Mouse (Mus musculus): ENCODE data around the gene Ogdh. TPM values are rescaled to one million over a fixed set of nuclear protein-coding genes. Genes with fewer than 3 reads are reported as not detected.

The Ogdh gene
- polyA plus RNA-seq, 1 experiment from 2014 or later: 70.2 TPM

DNA sequence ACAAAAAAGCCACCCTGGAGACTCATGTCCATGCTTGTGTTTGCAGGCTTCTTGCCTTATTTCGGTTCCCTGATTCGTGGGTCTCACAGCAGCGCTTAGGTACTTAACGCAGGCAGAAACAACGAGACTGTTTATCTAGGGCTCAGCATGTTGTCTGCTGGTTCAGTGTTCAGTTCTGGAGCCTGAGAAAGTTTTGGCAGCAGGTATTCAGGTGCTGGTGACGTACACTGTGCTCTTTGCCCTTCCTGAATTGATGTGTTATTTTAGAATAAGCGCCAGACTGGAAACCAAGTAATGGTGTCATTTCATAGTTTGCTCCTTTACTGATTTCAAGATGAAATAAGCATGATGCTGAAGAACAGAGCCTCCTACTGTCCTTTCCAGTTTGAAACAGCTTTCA, 42.0 kb downstream of the Ogdh start:
- Histone ChIP-seq H3K27me3 (ENCODE audit: control insufficient read depth, insufficient read depth, low read length) (no peaks in the 10 kb centered on the region), H3K4me2 (replicated peaks; ENCODE audit: low read depth, low read length) (no peak overlapping the region), H3K4me3 (ENCODE audit: low read depth, low read length) (no peak overlapping the region), H3K9ac (ENCODE audit: low read depth, low read length) (no peak overlapping the region), H3K36me3 (ENCODE audit: control insufficient read depth, insufficient read depth, low read length) (no peaks in the 10 kb centered on the region), H3K9me3 (ENCODE audit: control insufficient read depth, low read length) (no peaks in the 10 kb centered on the region), H3K4me1 (replicated peaks; ENCODE audit: control insufficient read depth, insufficient read depth, low read length) (no peaks in the 10 kb centered on the region), H3K27ac (ENCODE audit: low read depth, low read length) (no peak overlapping the region)
- no peak for DNase-seq (ENCODE audit: low spot score)
- 91% methylated on average over 7 of the region's 7 CpGs for WGBS
- ATAC-seq (ENCODE audit: low FRiP score): no peak

DNA sequence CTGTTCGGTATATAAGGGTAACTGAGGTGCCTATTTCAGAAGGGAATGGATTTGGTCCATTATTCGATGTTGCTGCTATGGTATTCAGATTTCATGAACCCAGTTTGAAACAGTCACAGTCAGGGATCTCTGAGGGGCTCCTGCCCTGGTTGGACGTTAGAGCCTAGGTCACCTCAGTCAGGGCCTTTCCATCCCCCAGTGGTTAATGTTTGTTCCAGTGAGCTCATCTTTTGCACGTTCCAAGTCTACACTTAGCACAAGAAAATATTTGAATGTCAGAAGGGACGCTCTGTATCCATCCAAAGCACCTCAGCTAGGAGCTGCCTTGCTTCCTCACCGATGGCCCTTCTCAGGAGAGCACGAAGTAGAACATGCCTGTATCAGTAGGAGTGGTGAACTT, 43.9 kb downstream of the Ogdh start:
- no peak for ATAC-seq (ENCODE audit: low FRiP score)

DNA sequence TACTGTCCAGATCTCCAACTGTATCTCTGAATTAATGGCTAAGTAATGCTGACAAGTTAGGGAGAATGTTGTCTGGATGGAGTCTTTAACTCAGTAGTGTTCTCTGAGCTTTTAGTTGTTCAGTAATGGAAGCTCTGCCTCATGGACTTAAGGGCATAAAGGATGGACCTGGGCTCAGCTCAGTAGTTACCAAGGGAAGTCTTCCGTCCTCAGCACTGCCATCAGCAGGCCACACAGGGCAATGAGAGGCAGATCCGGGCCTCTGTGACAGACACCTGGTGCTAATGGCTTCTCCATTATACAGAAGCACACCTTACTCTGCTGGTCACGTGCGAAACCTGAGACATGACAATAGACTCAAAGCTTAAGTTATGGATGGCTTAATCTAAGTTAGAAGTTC, 45.3 kb downstream of the Ogdh start:
- ATAC-seq (ENCODE audit: low FRiP score): no peak
- H3K36me3 ChIP-seq (ENCODE audit: control insufficient read depth, insufficient read depth, low read length): 0 out of 2 replicates have a peak, but pooled peaks cover 2% of the 10 kb centered on the region
- 81% methylated on average over 4 of the region's 4 CpGs for WGBS
- H3K9me3 ChIP-seq (ENCODE audit: control insufficient read depth, low read length): no peaks in the 10 kb centered on the region
- H3K4me2 ChIP-seq (replicated peaks; ENCODE audit: low read depth, low read length): no peak overlapping the region
- no peak overlapping the region for H3K27ac ChIP-seq (ENCODE audit: low read depth, low read length)
- H3K4me3 ChIP-seq (ENCODE audit: low read depth, low read length): no peak overlapping the region
- H3K4me1 ChIP-seq (replicated peaks; ENCODE audit: control insufficient read depth, insufficient read depth, low read length): no peaks in the 10 kb centered on the region
- no peak overlapping the region for H3K9ac ChIP-seq (ENCODE audit: low read depth, low read length)
- no peak for DNase-seq (ENCODE audit: low spot score)
- H3K27me3 ChIP-seq (ENCODE audit: control insufficient read depth, insufficient read depth, low read length): no peaks in the 10 kb centered on the region

More for the DNA sequence above, 43.9 kb downstream of the Ogdh start:
- Histone ChIP-seq H3K4me1 (replicated peaks; ENCODE audit: control insufficient read depth, insufficient read depth, low read length) (no peaks in the 10 kb centered on the region), H3K9ac (ENCODE audit: low read depth, low read length) (no peak overlapping the region), H3K9me3 (ENCODE audit: control insufficient read depth, low read length) (no peaks in the 10 kb centered on the region), H3K27me3 (ENCODE audit: control insufficient read depth, insufficient read depth, low read length) (no peaks in the 10 kb centered on the region), H3K27ac (ENCODE audit: low read depth, low read length) (no peak overlapping the region), H3K4me2 (replicated peaks; ENCODE audit: low read depth, low read length) (no peak overlapping the region), H3K4me3 (ENCODE audit: low read depth, low read length) (no peak overlapping the region), H3K36me3 (ENCODE audit: control insufficient read depth, insufficient read depth, low read length) (no peaks in the 10 kb centered on the region)
- WGBS: 97% methylated on average over 7 of the region's 7 CpGs
- DNase-seq (ENCODE audit: low spot score): no peak

DNA sequence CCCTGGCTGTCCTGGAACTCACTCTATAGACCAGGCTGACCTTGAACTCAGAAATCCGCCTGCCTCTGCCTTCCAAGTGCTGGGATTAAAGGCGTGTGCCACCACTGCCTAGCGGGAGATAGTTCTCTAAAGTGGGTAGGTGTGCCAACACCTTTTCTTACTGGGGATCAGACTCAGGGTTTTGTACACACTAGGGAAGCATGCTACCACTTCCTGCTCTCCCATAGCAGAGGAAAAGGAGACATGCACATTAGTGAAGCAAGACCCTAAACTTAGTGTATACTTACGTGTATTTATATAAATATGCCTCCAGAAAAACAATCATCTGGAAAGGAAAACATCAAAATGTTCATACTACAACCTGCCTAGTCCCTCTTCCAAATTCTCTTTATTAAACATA, 54.5 kb downstream of the Ogdh start:
- H3K36me3 ChIP-seq (ENCODE audit: control insufficient read depth, insufficient read depth, low read length): peaks cover 14% of the 10 kb centered on the region; the same call in 1 of the 2 replicates
- no peaks in the 10 kb centered on the region for H3K9me3 ChIP-seq (ENCODE audit: control insufficient read depth, low read length)
- no peaks in the 10 kb centered on the region for H3K4me1 ChIP-seq (replicated peaks; ENCODE audit: control insufficient read depth, insufficient read depth, low read length)
- DNase-seq (ENCODE audit: low spot score) (no peak), ATAC-seq (ENCODE audit: low FRiP score) (no peak)
- H3K4me2 ChIP-seq (replicated peaks; ENCODE audit: low read depth, low read length): no peak overlapping the region
- H3K27ac ChIP-seq (ENCODE audit: low read depth, low read length): no peak overlapping the region
- H3K27me3 ChIP-seq (ENCODE audit: control insufficient read depth, insufficient read depth, low read length): no peaks in the 10 kb centered on the region
- no peak overlapping the region for H3K4me3 ChIP-seq (ENCODE audit: low read depth, low read length)
- WGBS: 92% methylated on average over 4 of the region's 4 CpGs
- H3K9ac ChIP-seq (ENCODE audit: low read depth, low read length): no peak overlapping the region

- no peaks in the 10 kb centered on the region for H3K4me1 ChIP-seq (replicated peaks; ENCODE audit: control insufficient read depth, insufficient read depth, low read length)
- ATAC-seq (ENCODE audit: low FRiP score) (no peak), DNase-seq (ENCODE audit: low spot score) (no peak)
- H3K9me3 ChIP-seq (ENCODE audit: control insufficient read depth, low read length): no peaks in the 10 kb centered on the region
- H3K4me3 ChIP-seq (ENCODE audit: low read depth, low read length): no peak overlapping the region
- no peak overlapping the region for H3K27ac ChIP-seq (ENCODE audit: low read depth, low read length)
- no peak overlapping the region for H3K4me2 ChIP-seq (replicated peaks; ENCODE audit: low read depth, low read length)
- WGBS: 91% methylated on average over 7 of the region's 7 CpGs
- peaks cover 12% of the 10 kb centered on the region; the same call in 1 of the 2 replicates for H3K36me3 ChIP-seq (ENCODE audit: control insufficient read depth, insufficient read depth, low read length)
- H3K27me3 ChIP-seq (ENCODE audit: control insufficient read depth, insufficient read depth, low read length): no peaks in the 10 kb centered on the region
- no peak overlapping the region for H3K9ac ChIP-seq (ENCODE audit: low read depth, low read length)
These were observed 55.5 kb downstream of the Ogdh start for GRCm38 (mm10) chr11:6346966-6347365.

DNA sequence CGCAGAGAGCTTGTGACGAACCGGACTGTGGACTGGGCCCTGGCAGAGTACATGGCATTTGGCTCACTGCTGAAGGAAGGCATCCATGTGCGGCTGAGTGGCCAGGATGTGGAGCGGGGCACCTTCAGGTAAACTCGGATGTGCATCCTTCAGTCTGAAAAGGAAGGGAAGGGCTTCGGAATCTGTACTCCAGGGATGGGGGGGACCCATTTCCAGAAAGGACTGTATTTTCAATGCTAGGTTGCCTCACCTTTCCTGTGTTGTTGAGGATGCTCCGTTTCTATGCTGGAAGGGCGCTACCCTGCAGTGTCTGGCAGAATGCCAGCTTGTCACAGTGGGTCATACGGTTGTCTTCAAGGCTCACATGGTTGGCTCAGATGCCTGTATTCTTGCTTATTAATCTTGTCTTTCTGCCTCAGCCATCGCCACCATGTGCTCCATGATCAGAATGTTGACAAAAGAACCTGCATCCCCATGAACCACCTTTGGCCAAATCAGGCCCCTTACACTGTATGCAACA, 57.3 kb downstream of the Ogdh start:
- Histone ChIP-seq H3K4me2 (replicated peaks; ENCODE audit: low read depth, low read length) (no peak overlapping the region), H3K9me3 (ENCODE audit: control insufficient read depth, low read length) (no peaks in the 10 kb centered on the region), H3K27me3 (ENCODE audit: control insufficient read depth, insufficient read depth, low read length) (no peaks in the 10 kb centered on the region), H3K9ac (ENCODE audit: low read depth, low read length) (no peak overlapping the region), H3K27ac (ENCODE audit: low read depth, low read length) (no peak overlapping the region), H3K36me3 (ENCODE audit: control insufficient read depth, insufficient read depth, low read length) (peaks cover 12% of the 10 kb centered on the region; the same call in 1 of the 2 replicates), H3K4me3 (ENCODE audit: low read depth, low read length) (no peak overlapping the region), H3K4me1 (replicated peaks; ENCODE audit: control insufficient read depth, insufficient read depth, low read length) (no peaks in the 10 kb centered on the region)
- ATAC-seq (ENCODE audit: low FRiP score) (no peak), DNase-seq (ENCODE audit: low spot score) (no peak)
- 95% methylated on average over 11 of the region's 11 CpGs for WGBS

DNA sequence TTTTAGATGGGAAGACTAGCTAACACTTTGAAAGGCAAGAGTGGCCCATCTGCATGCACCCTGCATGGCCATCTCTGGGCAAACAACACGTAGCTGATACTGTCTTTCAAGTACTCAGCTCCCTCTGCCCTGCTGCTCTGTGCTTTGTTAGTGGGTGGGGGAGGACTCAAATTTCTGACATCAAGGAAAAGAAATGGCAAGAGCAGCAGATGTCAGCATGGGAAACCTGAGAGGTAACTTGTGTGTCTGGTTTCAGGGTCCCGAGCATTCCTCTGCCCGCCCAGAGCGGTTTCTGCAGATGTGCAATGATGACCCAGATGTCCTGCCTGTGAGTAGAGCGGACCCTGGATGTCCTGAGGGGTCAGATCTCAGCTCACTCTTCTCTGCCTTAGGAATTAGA, 58.2 kb downstream of the Ogdh start:
- ATAC-seq (ENCODE audit: low FRiP score) (no peak), DNase-seq (ENCODE audit: low spot score) (no peak)
- Histone ChIP-seq H3K4me3 (ENCODE audit: low read depth, low read length) (no peak overlapping the region), H3K4me1 (replicated peaks; ENCODE audit: control insufficient read depth, insufficient read depth, low read length) (no peaks in the 10 kb centered on the region), H3K9me3 (ENCODE audit: control insufficient read depth, low read length) (no peaks in the 10 kb centered on the region), H3K4me2 (replicated peaks; ENCODE audit: low read depth, low read length) (no peak overlapping the region), H3K27me3 (ENCODE audit: control insufficient read depth, insufficient read depth, low read length) (no peaks in the 10 kb centered on the region), H3K27ac (ENCODE audit: low read depth, low read length) (no peak overlapping the region), H3K36me3 (ENCODE audit: control insufficient read depth, insufficient read depth, low read length) (peaks cover 13% of the 10 kb centered on the region; the same call in 1 of the 2 replicates), H3K9ac (ENCODE audit: low read depth, low read length) (no peak overlapping the region)
- 81% methylated on average over 5 of the region's 5 CpGs for WGBS

DNA sequence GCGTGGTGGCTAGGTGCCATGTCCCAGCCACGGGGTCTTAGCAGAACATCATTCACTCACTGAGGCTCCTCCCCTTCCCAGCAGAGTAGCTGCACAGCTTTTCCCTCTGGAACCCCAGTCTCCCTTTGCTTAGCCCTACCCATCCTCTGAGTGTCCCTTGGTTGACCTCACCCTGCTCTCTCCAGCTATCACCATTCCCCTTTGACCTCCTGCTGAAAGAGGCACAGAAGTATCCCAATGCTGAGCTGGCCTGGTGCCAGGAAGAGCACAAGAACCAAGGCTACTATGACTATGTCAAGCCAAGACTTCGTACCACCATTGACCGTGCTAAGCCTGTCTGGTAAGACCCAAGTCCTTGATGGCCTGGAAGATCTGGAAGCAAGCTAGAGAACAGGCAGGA, 63.7 kb downstream of the Ogdh start:
- H3K36me3 ChIP-seq (ENCODE audit: control insufficient read depth, insufficient read depth, low read length): peaks cover 9% of the 10 kb centered on the region
- DNase-seq (ENCODE audit: low spot score) (no peak), ATAC-seq (ENCODE audit: low FRiP score) (no peak)
- no peaks in the 10 kb centered on the region for H3K4me1 ChIP-seq (replicated peaks; ENCODE audit: control insufficient read depth, insufficient read depth, low read length)
- no peak overlapping the region for H3K4me3 ChIP-seq (ENCODE audit: low read depth, low read length)
- no peak overlapping the region for H3K4me2 ChIP-seq (replicated peaks; ENCODE audit: low read depth, low read length)
- no peak overlapping the region for H3K27ac ChIP-seq (ENCODE audit: low read depth, low read length)
- no peaks in the 10 kb centered on the region for H3K27me3 ChIP-seq (ENCODE audit: control insufficient read depth, insufficient read depth, low read length)
- H3K9ac ChIP-seq (ENCODE audit: low read depth, low read length): no peak overlapping the region
- WGBS: 91% methylated on average over 4 of the region's 4 CpGs
- no peaks in the 10 kb centered on the region for H3K9me3 ChIP-seq (ENCODE audit: control insufficient read depth, low read length)

DNA sequence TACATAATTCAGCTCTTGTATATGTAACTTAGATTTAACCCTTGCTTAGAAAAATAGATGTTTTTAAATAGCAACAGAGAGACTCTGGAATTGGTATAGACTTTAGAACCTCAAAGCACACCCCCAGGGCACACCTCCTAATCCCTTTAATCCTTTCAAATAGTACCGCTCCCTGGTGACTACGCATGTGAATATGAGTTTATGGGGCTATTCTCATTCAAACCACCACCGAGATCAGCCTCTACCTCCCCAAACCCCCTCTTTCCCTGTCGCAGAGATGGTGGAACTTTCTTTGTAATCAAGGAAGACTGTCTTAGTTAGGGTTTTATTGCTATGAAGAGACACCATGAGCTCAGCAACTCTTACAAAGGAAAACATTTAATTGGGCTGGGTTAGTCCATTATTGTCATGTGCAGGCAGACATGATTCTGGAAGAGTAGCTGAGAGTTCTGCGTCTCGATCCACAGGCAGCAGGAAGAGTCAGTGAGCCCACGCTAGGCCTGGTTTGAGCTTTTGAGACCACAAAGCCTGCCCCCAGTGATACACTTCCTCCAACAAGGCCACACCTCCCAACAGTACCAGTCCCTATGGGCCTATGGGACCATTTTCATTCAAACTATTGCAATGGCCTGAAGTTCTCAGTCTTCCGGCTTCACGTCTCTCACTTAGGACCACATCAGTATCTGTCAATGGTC, 73.3 kb downstream of the Ogdh start:
- Histone ChIP-seq H3K9me3 (ENCODE audit: control insufficient read depth, low read length) (no peaks in the 10 kb centered on the region), H3K27me3 (ENCODE audit: control insufficient read depth, insufficient read depth, low read length) (0 out of 2 replicates have a peak, but pooled peaks cover 2% of the 10 kb centered on the region), H3K4me1 (replicated peaks; ENCODE audit: control insufficient read depth, insufficient read depth, low read length) (no peaks in the 10 kb centered on the region; the same call in 1 of the 2 replicates), H3K4me2 (replicated peaks; ENCODE audit: low read depth, low read length) (no peak overlapping the region), H3K9ac (ENCODE audit: low read depth, low read length) (no peak overlapping the region), H3K4me3 (ENCODE audit: low read depth, low read length) (no peak overlapping the region), H3K36me3 (ENCODE audit: control insufficient read depth, insufficient read depth, low read length) (no peaks in the 10 kb centered on the region), H3K27ac (ENCODE audit: low read depth, low read length) (no peak overlapping the region)
- WGBS: 91% methylated on average over 9 of the region's 9 CpGs
- no peak for DNase-seq (ENCODE audit: low spot score)
- no peak for ATAC-seq (ENCODE audit: low FRiP score)
